Mouse (Mus musculus): ENCODE measurements around the gene Phc1.

DNA sequence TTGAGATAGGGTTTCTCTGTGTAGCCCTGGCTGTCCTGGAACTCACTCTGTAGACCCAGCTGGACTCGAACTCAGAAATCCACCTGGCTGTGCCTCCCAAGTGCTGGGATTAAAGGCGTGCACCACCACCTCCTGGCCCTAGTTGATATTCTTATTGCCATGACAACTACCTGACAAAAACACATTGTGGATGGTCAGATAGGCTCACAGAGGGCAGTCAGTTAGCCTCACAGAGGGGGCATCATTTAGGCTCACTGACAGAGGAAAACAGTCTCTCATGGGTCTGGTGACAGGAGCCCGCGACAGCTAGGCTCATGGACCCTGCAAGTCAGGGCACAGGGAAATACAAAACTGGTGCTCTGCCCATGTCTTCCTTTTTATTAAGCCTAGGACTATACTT is 56.1 kb downstream of the Phc1 start:
- TF ChIP-seq CTCF (IDR thresholded peaks at IDR 0.05 in 2 of 3, conservative IDR thresholded peaks at IDR 0.05 in 1 of 3; ENCODE audit: control insufficient read depth in 1 of 3, insufficient read depth in 1 of 3, low read depth in 2 of 3, low read length in 3 of 3, poor library complexity in 1 of 3, severe bottlenecking in 1 of 3) (no peak), POLR2AphosphoS5 (IDR thresholded peaks at IDR 0.05; ENCODE audit: borderline replicate concordance, low read depth, low read length) (no peak), ZC3H11A (IDR thresholded peaks at IDR 0.05; ENCODE audit: low read depth, low read length) (no peak), RAD21 (IDR thresholded peaks at IDR 0.05; ENCODE audit: low read depth, low read length) (no peak), POLR2A (IDR thresholded peaks at IDR 0.05; ENCODE audit: control insufficient read depth in 1 of 2, insufficient read depth in 1 of 2, low read depth in 1 of 2, low read length in 2 of 2, poor library complexity in 1 of 2) (no peak), KAT2A (conservative IDR thresholded peaks at IDR 0.05; ENCODE audit: low read depth, low read length) (no peak), BHLHE40 (IDR thresholded peaks at IDR 0.05; ENCODE audit: borderline replicate concordance, low read depth, low read length) (no peak), ZNF384 (IDR thresholded peaks at IDR 0.05; ENCODE audit: low read depth, low read length) (no peak), HCFC1 (IDR thresholded peaks at IDR 0.05; ENCODE audit: low read depth, low read length) (no peak), JUND (IDR thresholded peaks at IDR 0.05; ENCODE audit: low read depth, low read length) (no peak), GABPA (IDR thresholded peaks at IDR 0.05; ENCODE audit: low read depth, low read length) (no peak)
